Mouse (Mus musculus) R1 (cell line): ENCODE measurements around the gene Aldh16a1.

Experiments used
- DNase-seq: peaks from one replicate; pipeline ENCODE4 v3.0.0-alpha.2; 2018; ENCODE audit warnings: low read depth, low spot score

Aldh16a1 gene

DNA sequence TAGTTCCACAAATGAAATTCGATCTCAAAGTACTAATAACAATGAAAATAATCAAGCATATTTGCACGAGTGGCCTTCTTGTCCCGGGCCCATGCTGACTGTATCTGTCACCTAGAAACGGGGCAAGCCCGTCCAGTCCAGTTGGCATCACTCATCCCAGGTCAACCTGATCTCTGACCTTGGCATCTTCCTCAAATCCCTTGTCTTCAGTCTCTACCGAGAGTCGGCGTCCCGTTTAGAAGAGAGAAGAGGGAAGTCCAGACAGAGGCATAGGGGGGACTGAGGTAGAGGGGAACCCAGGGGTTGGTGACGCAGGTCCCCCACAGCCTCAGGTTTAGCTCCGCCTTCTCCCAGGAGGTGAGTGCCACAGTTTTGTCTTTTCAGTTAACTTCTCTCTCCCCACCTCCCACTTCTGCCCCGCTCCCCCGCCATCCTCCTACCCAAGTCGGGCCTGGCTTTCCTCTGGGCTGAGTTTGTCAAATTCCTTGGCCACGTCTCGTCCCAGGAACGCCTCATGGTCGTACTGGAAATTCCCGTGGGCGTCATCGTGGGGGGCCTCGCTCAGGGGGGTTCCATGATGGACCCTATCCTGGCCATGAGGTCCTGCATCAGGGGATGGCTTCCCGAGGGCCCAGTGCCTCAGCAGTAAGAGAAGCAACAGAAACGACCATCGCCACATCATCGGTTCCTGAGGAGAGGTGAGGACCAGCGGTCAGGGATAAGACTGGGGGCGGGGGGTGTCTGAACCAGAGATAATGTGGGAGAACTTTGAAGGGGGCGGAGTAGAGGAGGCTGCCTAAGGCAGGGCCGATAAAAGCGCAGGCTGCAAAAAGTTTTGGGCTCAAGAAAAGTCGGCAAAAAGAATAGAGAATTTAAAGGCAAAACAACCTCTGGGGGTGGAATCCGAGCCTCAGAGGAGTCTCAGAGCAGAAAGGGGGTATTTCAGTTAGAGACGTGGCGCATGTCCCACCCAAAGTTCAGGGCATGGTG is 63.1 kb downstream of the Aldh16a1 start:
- no peak for DNase-seq
